Mouse (Mus musculus) common myeloid progenitor, adult 5-6 weeks (primary cell): ENCODE results near the gene Slc25a16. TPM values are rescaled to one million over a fixed set of nuclear protein-coding genes. Genes with fewer than 3 reads are reported as not detected.
"Not testable (repeated sequence)": the region's sequence is repeated elsewhere in the genome, so short reads cannot be mapped to it uniquely, and the experiment has no call there.

Experiments
- ATAC-seq: replicated peaks from 2 replicates; pipeline ENCODE4 v1.8.0; 2016; ENCODE audit warnings: low read depth, mild to moderate bottlenecking, moderate TSS enrichment, inconsistent platforms; ENCODE audit not compliant: poor library complexity, severe bottlenecking
- total RNA-seq: library from RNA; stranded (forward); fragments of 200-1000, 187-1606 nt; gene quantifications from 2 replicates; pipeline ENCODE4 v1.2.3, GENCODE M21; 2017

Gene Slc25a16
- total RNA-seq, 1 experiment from 2014 or later: 20.7 TPM

- ATAC-seq: no peak
These were observed 20.3 kb upstream of the Slc25a16 start for GRCm38 (mm10) chr10:62900144-62900543.

GRCm38 (mm10) chr10:62901826-62902225 is 18.6 kb upstream of the Slc25a16 start:
- ATAC-seq: no peak

GRCm38 (mm10) chr10:62902829-62903228 is 17.6 kb upstream of the Slc25a16 start:
- no peak for ATAC-seq

- no peak for ATAC-seq
These were observed 14.1 kb upstream of the Slc25a16 start for GRCm38 (mm10) chr10:62906336-62906735.

- not testable (repeated sequence) for ATAC-seq
These were observed 11.5 kb upstream of the Slc25a16 start, which contains the start of gene Tet1 for GRCm38 (mm10) chr10:62908896-62909295. Gene Tet1, minus strand, starts transcription at chr10:62908996.

- ATAC-seq: peak; percentile 54
These were observed 9.3 kb upstream of the Slc25a16 start for GRCm38 (mm10) chr10:62911120-62911519.

- no peak for ATAC-seq
These were observed 1.4 kb upstream of the Slc25a16 start for GRCm38 (mm10) chr10:62918985-62919384.

GRCm38 (mm10) chr10:62920766-62921156 is 328 bp downstream of the Slc25a16 start:
- no peak; the same call in 1 of the 2 replicates for ATAC-seq

GRCm38 (mm10) chr10:62924096-62924635 is 3.7 kb downstream of the Slc25a16 start:
- no peak for ATAC-seq

- ATAC-seq: no peak
These were observed 11.9 kb downstream of the Slc25a16 start for GRCm38 (mm10) chr10:62932381-62932780.

GRCm38 (mm10) chr10:62944975-62945580 is 24.6 kb downstream of the Slc25a16 start:
- peak; percentile 70 for ATAC-seq

- ATAC-seq: peak; percentile 74
These were observed 26.5 kb downstream of the Slc25a16 start, which contains the start of gene Dna2 for GRCm38 (mm10) chr10:62946738-62947471. Gene Dna2, plus strand, starts transcription at chr10:62947026.

- peak; percentile 59 for ATAC-seq
These were observed 28.1 kb downstream of the Slc25a16 start for GRCm38 (mm10) chr10:62948551-62948950.

- no peak for ATAC-seq
These were observed 43.5 kb downstream of the Slc25a16 start for GRCm38 (mm10) chr10:62963956-62964355.

GRCm38 (mm10) chr10:62965796-62966195 is 45.4 kb downstream of the Slc25a16 start:
- ATAC-seq: no peak

GRCm38 (mm10) chr10:62966291-62966690 is 45.9 kb downstream of the Slc25a16 start:
- ATAC-seq: no peak

GRCm38 (mm10) chr10:62971821-62972220 is 51.4 kb downstream of the Slc25a16 start:
- ATAC-seq: no peak

GRCm38 (mm10) chr10:62979667-62980038 is 59.2 kb downstream of the Slc25a16 start:
- ATAC-seq: no peak

GRCm38 (mm10) chr10:62980039-62980954 is 59.9 kb downstream of the Slc25a16 start, which contains the start of gene Rufy2:
Gene Rufy2, plus strand, starts transcription at chr10:62980223.
- peak; percentile 70 for ATAC-seq

- no peak for ATAC-seq
These were observed 63.6 kb downstream of the Slc25a16 start for GRCm38 (mm10) chr10:62984072-62984471.
